Mouse (Mus musculus) neural tube, embryonic 11.5 days (tissue): ENCODE results near the gene Rpl5. TPM values are rescaled to one million over a fixed set of nuclear protein-coding genes. Genes with fewer than 3 reads are reported as not detected.

Experiments
- ATAC-seq: fragments of 200-750 bp; cut with Nextera tagmentation; 2 replicates; pipeline ENCODE4 v1.8.0; 2017; ENCODE audit warnings: moderate number of reproducible peaks, mild to moderate bottlenecking, moderate TSS enrichment, moderate library complexity; ENCODE audit not compliant: insufficient read depth, low FRiP score, low TSS enrichment
- DNase-seq: peaks from one replicate; pipeline ENCODE4 v3.0.0-alpha.2; 2015; ENCODE audit warnings: low spot score
- H3K27ac ChIP-seq: fragments of 300-500 bp; sonication (generic); 2 replicates; pipeline ENCODE4 v1.5.1; 2014; ENCODE audit warnings: low read depth, mild to moderate bottlenecking, low read length
- H3K27me3 ChIP-seq: fragments of 300-500 bp; sonication (generic); 2 replicates; pipeline ENCODE4 v1.6.1; 2014; ENCODE audit warnings: mild to moderate bottlenecking, low read length, mixed read lengths; ENCODE audit not compliant: control insufficient read depth, insufficient read depth
- H3K36me3 ChIP-seq: fragments of 300-500 bp; sonication (generic); 2 replicates; pipeline ENCODE4 v1.6.1; 2014; ENCODE audit warnings: mild to moderate bottlenecking, low read length, moderate library complexity, mixed read lengths; ENCODE audit not compliant: control insufficient read depth, insufficient read depth
- H3K4me1 ChIP-seq: fragments of 300-500 bp; sonication (generic); 2 replicates; pipeline ENCODE4 v1.6.1; 2014; ENCODE audit warnings: low read length, mixed read lengths; ENCODE audit not compliant: control insufficient read depth, insufficient read depth
- H3K4me2 ChIP-seq: fragments of 300-500 bp; sonication (generic); 2 replicates; pipeline ENCODE4 v1.6.1; 2014; ENCODE audit warnings: low read depth, mild to moderate bottlenecking, moderate library complexity
- H3K4me3 ChIP-seq: fragments of 300-500 bp; sonication (generic); 2 replicates; pipeline ENCODE4 v1.5.1; 2014; ENCODE audit warnings: low read depth, low read length
- H3K9ac ChIP-seq: fragments of 300-500 bp; sonication (generic); 2 replicates; pipeline ENCODE4 v1.6.1; 2014; ENCODE audit warnings: mild to moderate bottlenecking, low read length
- H3K9me3 ChIP-seq: fragments of 300-500 bp; sonication (generic); 2 replicates; pipeline ENCODE4 v1.6.1; 2016; ENCODE audit warnings: low read length; ENCODE audit not compliant: control insufficient read depth
- WGBS: fragments of 180-500 bp; shearing (Covaris S2); extraction: QIAGEN DNeasy Blood & Tissue Kit; methylation state at CpG from one replicate; pipeline ENCODE4 v1.1.7; 2014; 5-methylcytosine and 5-hydroxymethylcytosine counted together
- polyA plus RNA-seq: library from polyadenylated mRNA; unstranded; fragments of >200 nt; fragmentation: Nextera tagmentation; extraction: Ambion mirVana; gene quantifications from 2 replicates; pipeline ENCODE4 v1.2.1, GENCODE M21; 2014

Gene Rpl5
- polyA plus RNA-seq, 1 experiment from 2014 or later = 73.7 TPM

GRCm38 (mm10) chr5:107868905-107869424 lies 31.3 kb upstream of the Rpl5 start:
- Histone ChIP-seq H3K9ac (peak overlapping the region; percentile 85), H3K4me2 (peak overlapping the region; percentile 48), H3K4me3 (peak overlapping the region; percentile 67), H3K36me3 (no peaks in the 10 kb centered on the region), H3K27me3 (no peaks in the 10 kb centered on the region), H3K27ac (peak overlapping the region; percentile 83), H3K4me1 (no peaks in the 10 kb centered on the region), H3K9me3 (no peaks in the 10 kb centered on the region)
- DNase-seq (peak; percentile 95), ATAC-seq (peak; percentile 99)
- WGBS = under 1% methylated on average over 58 of the region's 58 CpGs

- 77% methylated on average over 2 of the region's 2 CpGs for WGBS
- Histone ChIP-seq H3K4me2 (no peak overlapping the region), H3K4me3 (no peak overlapping the region)
Measured at GRCm38 (mm10) chr5:107869701-107870100, 30.6 kb upstream of the Rpl5 start.

DNA sequence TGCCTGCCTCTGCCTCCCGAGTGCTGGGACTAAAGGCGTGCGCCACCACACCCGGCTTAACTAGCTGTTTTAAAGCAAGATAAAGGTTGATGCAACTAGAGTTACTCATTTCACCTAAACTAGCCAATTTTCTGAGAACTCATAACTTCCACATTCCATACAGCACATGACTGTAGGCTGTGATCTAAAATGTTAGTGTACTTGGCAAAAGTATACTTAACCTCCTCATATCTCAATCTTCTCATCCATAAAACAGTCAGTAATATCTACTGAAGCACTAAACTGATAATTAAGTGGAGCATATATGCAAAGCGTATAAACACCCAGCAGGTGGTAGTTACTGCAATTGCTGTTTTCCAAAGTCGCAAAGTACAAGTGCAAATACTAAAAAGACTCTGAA lies 27.0 kb upstream of the Rpl5 start:
- H3K4me1 ChIP-seq = no peaks in the 10 kb centered on the region
- DNase-seq (no peak), ATAC-seq (no peak)
- no peak overlapping the region for H3K27ac ChIP-seq
- no peak overlapping the region for H3K4me2 ChIP-seq
- H3K27me3 ChIP-seq = no peaks in the 10 kb centered on the region
- no peak overlapping the region for H3K9ac ChIP-seq
- H3K4me3 ChIP-seq = no peak overlapping the region
- no peaks in the 10 kb centered on the region for H3K9me3 ChIP-seq
- no peaks in the 10 kb centered on the region for H3K36me3 ChIP-seq
- 87% methylated on average over 6 of the region's 6 CpGs for WGBS

More at GRCm38 (mm10) chr5:107869701-107870100, 30.6 kb upstream of the Rpl5 start:
- Histone ChIP-seq H3K27me3 (no peaks in the 10 kb centered on the region), H3K27ac (no peak overlapping the region), H3K36me3 (no peaks in the 10 kb centered on the region), H3K9me3 (no peaks in the 10 kb centered on the region), H3K4me1 (no peaks in the 10 kb centered on the region), H3K9ac (no peak overlapping the region)
- DNase-seq (no peak), ATAC-seq (no peak)

GRCm38 (mm10) chr5:107873886-107874302 lies 26.4 kb upstream of the Rpl5 start:
- DNase-seq (no peak), ATAC-seq (no peak)
- WGBS = 80% methylated on average over 7 of the region's 7 CpGs

GRCm38 (mm10) chr5:107874561-107875260 lies 25.6 kb upstream of the Rpl5 start, which contains the start of gene Evi5:
Gene Evi5, minus strand, starts transcription at chr5:107875107.
- Histone ChIP-seq H3K9me3 (no peaks in the 10 kb centered on the region), H3K4me1 (no peaks in the 10 kb centered on the region), H3K4me3 (no peak within 1 kb of the TSS), H3K9ac (no peak within 1 kb of the TSS), H3K27me3 (no peaks in the 10 kb centered on the region), H3K27ac (no peak within 1 kb of the TSS), H3K4me2 (no peak within 1 kb of the TSS), H3K36me3 (no peaks in the 10 kb centered on the region)
- ATAC-seq = no peak
- 45% methylated on average over 4 of the region's 4 CpGs for WGBS
- no peak for DNase-seq

More at GRCm38 (mm10) chr5:107873886-107874302, 26.4 kb upstream of the Rpl5 start:
- H3K9me3 ChIP-seq = no peaks in the 10 kb centered on the region
- H3K36me3 ChIP-seq = no peaks in the 10 kb centered on the region
- H3K4me2 ChIP-seq = no peak overlapping the region
- H3K9ac ChIP-seq = no peak overlapping the region
- no peaks in the 10 kb centered on the region for H3K4me1 ChIP-seq
- H3K27ac ChIP-seq = no peak overlapping the region
- H3K4me3 ChIP-seq = no peak overlapping the region
- H3K27me3 ChIP-seq = no peaks in the 10 kb centered on the region

GRCm38 (mm10) chr5:107875261-107875611 lies 25.1 kb upstream of the Rpl5 start:
- no peaks in the 10 kb centered on the region for H3K9me3 ChIP-seq
- H3K4me2 ChIP-seq = no peak overlapping the region
- DNase-seq (no peak), ATAC-seq (no peak)
- H3K27me3 ChIP-seq = no peaks in the 10 kb centered on the region
- no peaks in the 10 kb centered on the region for H3K36me3 ChIP-seq
- no peak overlapping the region for H3K4me3 ChIP-seq
- no peak overlapping the region for H3K27ac ChIP-seq
- no peak overlapping the region for H3K9ac ChIP-seq
- H3K4me1 ChIP-seq = no peaks in the 10 kb centered on the region

GRCm38 (mm10) chr5:107877053-107877452 lies 23.2 kb upstream of the Rpl5 start:
- H3K27ac ChIP-seq = no peak overlapping the region
- H3K9ac ChIP-seq = no peak overlapping the region
- DNase-seq (no peak), ATAC-seq (no peak)
- H3K9me3 ChIP-seq = no peaks in the 10 kb centered on the region
- WGBS = 74% methylated on average over 1 of the region's 1 CpGs
- H3K4me1 ChIP-seq = no peaks in the 10 kb centered on the region
- H3K36me3 ChIP-seq = no peaks in the 10 kb centered on the region
- H3K27me3 ChIP-seq = no peaks in the 10 kb centered on the region
- no peak overlapping the region for H3K4me2 ChIP-seq
- H3K4me3 ChIP-seq = no peak overlapping the region

- Histone ChIP-seq H3K27ac (no peak overlapping the region), H3K27me3 (no peaks in the 10 kb centered on the region), H3K4me2 (no peak overlapping the region), H3K9me3 (no peaks in the 10 kb centered on the region), H3K4me3 (no peak overlapping the region), H3K4me1 (no peaks in the 10 kb centered on the region), H3K36me3 (no peaks in the 10 kb centered on the region), H3K9ac (no peak overlapping the region)
- ATAC-seq (no peak), DNase-seq (no peak)
- 86% methylated on average over 5 of the region's 5 CpGs for WGBS
Measured at GRCm38 (mm10) chr5:107880710-107881109, 19.6 kb upstream of the Rpl5 start.
